ENCODE assay signal across 17 mouse cellular contexts in genomic region chr9:115777097-115777864, GRCm38 (mm10).
DNase-seq lines count a peak whose midpoint lies in the region; ATAC-seq and TF ChIP-seq lines count a peak whose summit lies in the region.
"Had no signal": no experiment of that assay in that cellular context is flagged by ENCODE, and none has a peak within 500 bp of the region (broad histone marks: within the 10 kb centered on the region; RNA-seq: fewer than 3 reads in every experiment).

No protein-coding gene starts in this region.

- H3K4me2 ChIP-seq in kidney, postnatal 0 days (ENCODE audit: low read length): no peak overlapping the region
- H3K4me2 ChIP-seq in CH12.LX (ENCODE audit: insufficient read depth, low read depth, poor library complexity, severe bottlenecking): no peak overlapping the region
- no peak overlapping the region for H3K4me2 ChIP-seq in forebrain, postnatal 0 days (ENCODE audit: low read depth)
- H3K4me2 ChIP-seq: limb, embryonic 12.5 days; liver, embryonic 15.5 days; midbrain, embryonic 12.5 days had no signal

- H3K4me1 ChIP-seq in kidney, postnatal 0 days (replicated peaks; ENCODE audit: insufficient read depth, low read length): no peaks in the 10 kb centered on the region
- H3K4me1 ChIP-seq in CH12.LX (ENCODE audit: control insufficient read depth in 1 of 2, insufficient read depth in 2 of 2): no peaks in the 10 kb centered on the region
- peaks cover 2% of the 10 kb centered on the region; the same call in 1 of the 2 replicates for H3K4me1 ChIP-seq in forebrain, postnatal 0 days (ENCODE audit: insufficient read depth)
- H3K4me1 ChIP-seq: limb, embryonic 12.5 days; liver, embryonic 15.5 days; midbrain, embryonic 12.5 days had no signal

- TF ChIP-seq CTCF in kidney, postnatal 0 days (IDR thresholded peaks at IDR 0.05; ENCODE audit: low read depth): peak; percentile 26; the same call in 1 of the 2 replicates
- TF ChIP-seq CTCF in CH12.LX (conservative IDR thresholded peaks at IDR 0.05 in 1 of 2, IDR thresholded peaks at IDR 0.05 in 1 of 2; ENCODE audit: low read depth in 2 of 2, low read length in 2 of 2): no peak
- TF ChIP-seq CTCF in forebrain, postnatal 0 days (IDR thresholded peaks at IDR 0.05; ENCODE audit: low read depth): no peak

- in situ Hi-C loops in CH12.LX (cut with MboI; ENCODE audit: low pct_ligation_motif_present, low pct_unique_long_range_greater_than_20kb, low sequenced_read_pairs): no loop called here

- dilution Hi-C loops in CH12.LX (cut with MboI; ENCODE audit: extremely low pct_ligation_motif_present, extremely low pct_unique_long_range_greater_than_20kb, low sequenced_read_pairs): no loop called here

- no peak overlapping the region for H3K27ac ChIP-seq in kidney, postnatal 0 days
- H3K27ac ChIP-seq in CH12.LX (ENCODE audit: insufficient read depth, low read depth): no peak overlapping the region
- H3K27ac ChIP-seq in forebrain, postnatal 0 days (ENCODE audit: low read depth, low read length): no peak overlapping the region
- H3K27ac ChIP-seq: embryonic facial prominence, embryonic 10.5 days; limb, embryonic 12.5 days; liver, embryonic 15.5 days; midbrain, embryonic 12.5 days had no signal

- no peak overlapping the region for H3K4me3 ChIP-seq in kidney, postnatal 0 days (replicated peaks; ENCODE audit: low read depth, low read length)
- H3K4me3 ChIP-seq in CH12.LX (replicated peaks in 1 of 3; ENCODE audit: low read depth in 2 of 3, low read length in 2 of 3, poor library complexity in 1 of 3): no peak overlapping the region
- H3K4me3 ChIP-seq in forebrain, postnatal 0 days (ENCODE audit: low read depth, low read length): no peak overlapping the region
- H3K4me3 ChIP-seq: embryonic facial prominence, embryonic 10.5 days; limb, embryonic 12.5 days; liver, embryonic 15.5 days; midbrain, embryonic 12.5 days; myocyte had no signal

- H3K79me2 ChIP-seq in CH12.LX (replicated peaks; ENCODE audit: control insufficient read depth, extremely low read depth, insufficient read depth, poor library complexity, severe bottlenecking): no peaks in the 10 kb centered on the region

- H3K36me3 ChIP-seq in kidney, postnatal 0 days (ENCODE audit: insufficient read depth, low read length): no peaks in the 10 kb centered on the region
- no peaks in the 10 kb centered on the region for H3K36me3 ChIP-seq in CH12.LX (replicated peaks in 1 of 2; ENCODE audit: control insufficient read depth in 1 of 2, insufficient read depth in 1 of 2, low read length in 1 of 2)
- no peaks in the 10 kb centered on the region for H3K36me3 ChIP-seq in forebrain, postnatal 0 days (ENCODE audit: insufficient read depth)
- H3K36me3 ChIP-seq: embryonic facial prominence, embryonic 10.5 days; limb, embryonic 12.5 days; liver, embryonic 15.5 days; midbrain, embryonic 12.5 days had no signal

- no peak for ATAC-seq in kidney, postnatal 0 days (replicated peaks; ENCODE audit: low FRiP score, low read depth)
- ATAC-seq in megakaryocyte, adult 5-6 weeks (ENCODE audit: poor library complexity, severe bottlenecking): peak; percentile 65
- no peak for ATAC-seq in forebrain, postnatal 0 days

- H3K27me3 ChIP-seq in kidney, postnatal 0 days (ENCODE audit: insufficient read depth, low read length): no peaks in the 10 kb centered on the region
- no peaks in the 10 kb centered on the region for H3K27me3 ChIP-seq in CH12.LX (replicated peaks)
- H3K27me3 ChIP-seq in forebrain, postnatal 0 days (ENCODE audit: insufficient read depth, low read length): no peaks in the 10 kb centered on the region
- H3K27me3 ChIP-seq: limb, embryonic 12.5 days; liver, embryonic 15.5 days; midbrain, embryonic 12.5 days had no signal

- WGBS in kidney, postnatal 0 days: 85% methylated on average over 9 of the region's 9 CpGs
- 89% methylated on average over 9 of the region's 9 CpGs for WGBS in forebrain, postnatal 0 days

- TF ChIP-seq RAD21 in CH12.LX (IDR thresholded peaks at IDR 0.05; ENCODE audit: low read depth, low read length): no peak

- H3K9me3 ChIP-seq in kidney, postnatal 0 days (replicated peaks; ENCODE audit: low read length): no peaks in the 10 kb centered on the region
- H3K9me3 ChIP-seq in CH12.LX (replicated peaks; ENCODE audit: low read length): no peaks in the 10 kb centered on the region
- no peaks in the 10 kb centered on the region for H3K9me3 ChIP-seq in forebrain, postnatal 0 days (ENCODE audit: low read length)
- H3K9me3 ChIP-seq: limb, embryonic 12.5 days; liver, embryonic 15.5 days had no signal

- no peak overlapping the region for H3K9ac ChIP-seq in kidney, postnatal 0 days (ENCODE audit: low read depth, low read length)
- no peak overlapping the region for H3K9ac ChIP-seq in CH12.LX (ENCODE audit: insufficient read depth, low read depth)
- no peak overlapping the region for H3K9ac ChIP-seq in forebrain, postnatal 0 days
- H3K9ac ChIP-seq: limb, embryonic 12.5 days; liver, embryonic 15.5 days; midbrain, embryonic 12.5 days had no signal

- DNase-seq in kidney, postnatal 0 days (ENCODE audit: low spot score): no peak
- no peak for DNase-seq in kidney, adult 11 months
- peak; percentile 3 for DNase-seq in 416B (ENCODE audit: low read depth)
- DNase-seq in CH12.LX (ENCODE audit: extremely low read depth): peak; percentile 34
- DNase-seq in forebrain, postnatal 0 days: no peak
- DNase-seq in gastrocnemius, postnatal 10 days: no peak
- DNase-seq: adrenal gland, postnatal 10 days; cerebellum, postnatal 14 days; kidney, postnatal 14 days; layer of hippocampus, postnatal 36 days; right cerebral cortex, postnatal 25 days had no signal

- no peak for TF ChIP-seq EP300 in CH12.LX (IDR thresholded peaks at IDR 0.05; ENCODE audit: low read length)

- no peak for TF ChIP-seq POLR2A in CH12.LX (IDR thresholded peaks at IDR 0.05; ENCODE audit: low read depth, low read length)

TF ChIP-seq in CH12.LX, 34 proteins besides CTCF, POLR2A, EP300 and RAD21:
- TF ChIP-seq MYC (IDR thresholded peaks at IDR 0.05; ENCODE audit: low read depth, low read length) (no peak), JUND (conservative IDR thresholded peaks at IDR 0.05; ENCODE audit: low read depth, low read length) (no peak), RCOR1 (conservative IDR thresholded peaks at IDR 0.05; ENCODE audit: low read depth, low read length) (no peak), POLR2AphosphoS2 (IDR thresholded peaks at IDR 0.05; ENCODE audit: low read depth, low read length) (no peak), MEF2A (IDR thresholded peaks at IDR 0.05; ENCODE audit: borderline replicate concordance, low read depth, low read length) (no peak), MAFK (IDR thresholded peaks at IDR 0.05; ENCODE audit: insufficient replicate concordance, low read length) (no peak), UBTF (IDR thresholded peaks at IDR 0.05; ENCODE audit: low read depth, low read length) (no peak)

Comparison
In these comparisons a context has a peak if more than half of its experiments do, and no peak if none do; other contexts are left out.
1. DNase-seq: peak in 416B (single experiment) and CH12.LX (single experiment); none in kidney, postnatal 0 days (single experiment), kidney, adult 11 months (single experiment), forebrain, postnatal 0 days (single experiment) and gastrocnemius, postnatal 10 days (single experiment).